Mouse (Mus musculus) small intestine, adult 2 months (tissue): ENCODE measurements around the gene Cbx5.

Experiments
- CTCF ChIP-seq: fragments of 200-500 bp; IDR thresholded peaks from 2 replicates; pipeline ENCODE4 v1.5.1; 2012; ENCODE audit warnings: low read depth, mild to moderate bottlenecking, control low read depth, inconsistent platforms, low read length, moderate library complexity, mixed read lengths; ENCODE audit not compliant: insufficient replicate concordance, insufficient read length; ENCODE audit errors: extremely low read depth
- POLR2A ChIP-seq: fragments of 200-500 bp; IDR thresholded peaks from 2 replicates; pipeline ENCODE4 v1.6.1; 2012; ENCODE audit warnings: low read depth, mild to moderate bottlenecking, control low read depth, inconsistent platforms, low read length, moderate library complexity

GRCm38 (mm10) chr15:103214149-103214548 is 25.5 kb downstream of the Cbx5 start:
- TF ChIP-seq POLR2A = no peak
- TF ChIP-seq CTCF = no peak
